Mouse (Mus musculus) megakaryocyte, embryonic 14.5 days (primary cell): ENCODE data around the gene Apoa2. TPM values are rescaled to one million over a fixed set of nuclear protein-coding genes. Genes with fewer than 3 reads are reported as not detected.

Experiments used
- H3K27me3 ChIP-seq: replicated peaks from 2 replicates; pipeline ENCODE3; 2012; ENCODE audit warnings: inconsistent platforms
- H3K36me3 ChIP-seq: replicated peaks from 2 replicates; pipeline ENCODE3; 2012; ENCODE audit warnings: low read length, inconsistent platforms, mixed read lengths
- H3K4me1 ChIP-seq: 2 replicates; pipeline ENCODE4 v1.6.1; 2012; ENCODE audit warnings: inconsistent platforms
- H3K4me3 ChIP-seq: replicated peaks from 2 replicates; pipeline ENCODE3; 2012; ENCODE audit warnings: moderate library complexity, mild to moderate bottlenecking, inconsistent platforms
- H3K9me3 ChIP-seq: 2 replicates; pipeline ENCODE4 v1.6.1; 2012; ENCODE audit warnings: inconsistent platforms
- FLI1 ChIP-seq: IDR thresholded peaks from 2 replicates; pipeline ENCODE4 v1.6.1; 2012; ENCODE audit warnings: low read length, inconsistent platforms, mixed read lengths
- GATA1 ChIP-seq: IDR thresholded peaks from 3 replicates; pipeline ENCODE4 v1.6.1; 2012; ENCODE audit warnings: mixed read lengths, low read length, inconsistent platforms, borderline replicate concordance
- polyA plus RNA-seq: library from polyadenylated mRNA; stranded (reverse); fragments of >175 nt; gene quantifications from 2 replicates; pipeline ENCODE4 v1.2.3, GENCODE M21; 2012; ENCODE audit warnings: low replicate concordance; ENCODE audit not compliant: insufficient read depth

The Apoa2 gene
- polyA plus RNA-seq, 1 experiment, result not detected

GRCm38 (mm10) chr1:171205704-171206493 lies 19.0 kb upstream of the Apoa2 start:
- peaks cover 7% of the 10 kb centered on the region for H3K9me3 ChIP-seq
- peaks cover 3% of the 10 kb centered on the region for H3K36me3 ChIP-seq
- no peak for TF ChIP-seq GATA1
- peak overlapping the region; percentile 43 for H3K4me3 ChIP-seq
- H3K27me3 ChIP-seq, result peaks cover 3% of the 10 kb centered on the region
- H3K4me1 ChIP-seq, result peaks cover 52% of the 10 kb centered on the region

GRCm38 (mm10) chr1:171209409-171209808 lies 15.4 kb upstream of the Apoa2 start:
- Histone ChIP-seq H3K4me1 (peaks cover 62% of the 10 kb centered on the region), H3K9me3 (peaks cover 7% of the 10 kb centered on the region), H3K4me3 (peak overlapping the region; percentile 42), H3K36me3 (peaks cover 3% of the 10 kb centered on the region), H3K27me3 (peaks cover 8% of the 10 kb centered on the region)
- TF ChIP-seq GATA1 (no peak), FLI1 (no peak)

DNA sequence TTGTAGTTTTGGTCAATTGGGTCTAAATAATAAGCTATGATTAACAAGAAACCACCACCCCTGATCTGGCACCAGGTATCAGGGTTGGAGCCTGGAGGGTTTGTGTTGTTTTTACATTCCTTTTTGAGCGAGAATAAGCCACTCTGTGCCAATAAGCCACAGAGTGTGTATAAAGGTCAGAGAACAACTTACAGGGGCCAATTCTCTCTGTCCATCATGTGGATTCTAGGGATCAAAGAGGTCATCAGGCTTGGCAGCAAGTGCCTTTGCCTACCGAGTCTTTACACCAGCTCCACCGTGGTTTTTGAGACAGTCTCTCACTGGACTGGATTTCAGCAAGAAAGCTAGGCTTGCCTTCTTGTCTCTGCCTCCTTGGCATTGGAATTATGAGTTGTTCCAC lies 12.0 kb upstream of the Apoa2 start:
- Histone ChIP-seq H3K27me3 (peaks cover 16% of the 10 kb centered on the region), H3K4me1 (peaks cover 56% of the 10 kb centered on the region), H3K4me3 (no peak overlapping the region), H3K36me3 (peaks cover 10% of the 10 kb centered on the region), H3K9me3 (peaks cover 7% of the 10 kb centered on the region)
- TF ChIP-seq GATA1, result no peak
- TF ChIP-seq FLI1, result no peak

DNA sequence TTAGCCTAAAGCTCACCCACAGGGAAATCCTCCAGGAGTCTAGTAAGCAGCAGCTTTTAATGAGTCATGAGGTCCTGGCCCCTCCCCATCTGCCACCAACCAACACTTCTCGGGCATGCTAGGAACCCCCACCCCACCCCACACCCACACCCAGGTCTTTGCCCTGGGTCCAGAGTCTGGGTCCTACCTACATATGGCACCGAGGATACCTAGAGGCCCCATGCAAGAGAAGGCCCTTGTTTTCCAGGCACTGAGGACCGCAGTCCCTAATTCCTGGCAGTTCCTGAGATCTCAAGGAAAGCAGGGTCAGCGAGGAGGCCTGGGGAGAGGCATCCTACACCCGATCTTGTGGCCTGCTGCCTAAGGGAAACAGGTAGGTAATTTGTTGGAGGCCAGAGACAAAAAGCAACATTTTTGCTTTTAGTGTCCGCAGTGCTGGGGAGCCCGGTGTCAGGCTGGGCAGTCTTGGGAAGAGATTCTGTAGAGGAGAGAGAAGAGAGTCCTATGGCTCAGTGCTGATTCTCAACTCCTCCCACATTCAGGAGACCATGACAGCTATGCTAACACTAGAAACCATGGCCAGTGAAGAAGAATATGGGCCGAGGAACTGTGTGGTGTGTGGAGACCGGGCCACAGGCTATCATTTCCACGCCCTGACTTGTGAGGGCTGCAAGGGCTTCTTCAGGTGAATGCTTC lies 10.9 kb upstream of the Apoa2 start, which contains the start of gene Nr1i3:
Gene Nr1i3, plus strand, starts transcription at position 170 of the 696 bp plus-strand sequence.
- Histone ChIP-seq H3K9me3 (no peaks in the 10 kb centered on the region), H3K36me3 (peaks cover 18% of the 10 kb centered on the region), H3K27me3 (peaks cover 14% of the 10 kb centered on the region), H3K4me3 (no peak within 1 kb of the TSS), H3K4me1 (peaks cover 48% of the 10 kb centered on the region)
- TF ChIP-seq FLI1 (no peak), GATA1 (no peak)

DNA sequence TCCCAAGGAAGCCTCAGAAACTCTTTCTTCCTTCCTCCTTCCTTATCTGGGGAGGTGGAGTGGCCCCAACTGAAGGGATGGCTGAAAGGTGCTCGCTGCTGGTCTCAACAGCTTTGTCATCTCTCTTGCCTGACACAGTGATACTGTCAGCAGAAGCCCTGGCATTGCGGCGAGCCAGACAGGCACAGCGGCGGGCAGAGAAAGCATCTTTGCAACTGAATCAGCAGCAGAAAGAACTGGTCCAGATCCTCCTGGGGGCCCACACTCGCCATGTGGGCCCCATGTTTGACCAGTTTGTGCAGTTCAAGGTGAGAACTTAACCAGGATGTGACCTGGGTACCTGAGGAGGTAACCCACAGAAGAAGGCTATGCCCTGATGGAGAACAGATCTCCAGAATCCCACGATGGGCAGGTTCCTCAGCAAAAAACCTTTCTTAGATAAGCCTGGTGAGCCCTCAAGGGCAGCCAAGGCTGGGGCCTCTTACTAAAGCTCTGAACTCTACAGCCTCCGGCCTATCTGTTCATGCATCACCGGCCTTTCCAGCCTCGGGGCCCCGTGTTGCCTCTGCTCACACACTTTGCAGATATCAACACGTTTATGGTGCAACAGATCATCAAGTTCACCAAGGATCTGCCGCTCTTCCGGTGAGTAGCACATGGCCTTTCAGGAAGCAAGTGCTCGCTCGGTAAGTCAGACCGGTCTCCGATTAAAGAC lies 8.5 kb upstream of the Apoa2 start:
- H3K36me3 ChIP-seq, result peaks cover 37% of the 10 kb centered on the region
- peaks cover 37% of the 10 kb centered on the region for H3K4me1 ChIP-seq
- TF ChIP-seq FLI1, result no peak
- TF ChIP-seq GATA1, result no peak
- peaks cover 14% of the 10 kb centered on the region for H3K27me3 ChIP-seq
- H3K9me3 ChIP-seq, result no peaks in the 10 kb centered on the region
- H3K4me3 ChIP-seq, result no peak overlapping the region

DNA sequence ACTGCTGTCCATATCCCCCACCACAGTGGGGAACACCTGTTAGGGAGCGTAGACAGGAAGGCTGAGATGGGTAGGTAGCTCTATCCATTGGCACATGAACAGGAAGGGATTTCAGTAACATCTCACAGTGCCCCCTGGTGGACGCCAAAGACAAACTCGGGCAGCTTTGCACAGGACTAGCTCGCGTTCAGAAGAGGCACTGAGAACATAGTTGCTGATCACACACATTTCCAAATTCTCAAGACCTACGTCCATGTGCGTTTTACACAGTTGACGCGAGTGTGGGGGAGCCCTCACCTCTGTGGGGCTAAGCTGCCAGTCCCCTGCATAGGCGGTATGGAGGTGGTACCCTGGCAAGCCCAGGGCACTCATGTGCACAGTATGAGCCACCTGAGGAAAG lies 4.0 kb upstream of the Apoa2 start:
- TF ChIP-seq FLI1, result no peak
- no peak for TF ChIP-seq GATA1
- Histone ChIP-seq H3K9me3 (no peaks in the 10 kb centered on the region), H3K4me3 (peak overlapping the region; percentile 93), H3K36me3 (peaks cover 47% of the 10 kb centered on the region), H3K4me1 (peaks cover 36% of the 10 kb centered on the region), H3K27me3 (peaks cover 2% of the 10 kb centered on the region)

GRCm38 (mm10) chr1:171221281-171222193 lies 3.3 kb upstream of the Apoa2 start:
- Histone ChIP-seq H3K9me3 (no peaks in the 10 kb centered on the region), H3K4me3 (peak overlapping the region; percentile 93), H3K36me3 (peaks cover 52% of the 10 kb centered on the region), H3K4me1 (peaks cover 33% of the 10 kb centered on the region), H3K27me3 (no peaks in the 10 kb centered on the region)
- TF ChIP-seq FLI1 (no peak), GATA1 (no peak)

DNA sequence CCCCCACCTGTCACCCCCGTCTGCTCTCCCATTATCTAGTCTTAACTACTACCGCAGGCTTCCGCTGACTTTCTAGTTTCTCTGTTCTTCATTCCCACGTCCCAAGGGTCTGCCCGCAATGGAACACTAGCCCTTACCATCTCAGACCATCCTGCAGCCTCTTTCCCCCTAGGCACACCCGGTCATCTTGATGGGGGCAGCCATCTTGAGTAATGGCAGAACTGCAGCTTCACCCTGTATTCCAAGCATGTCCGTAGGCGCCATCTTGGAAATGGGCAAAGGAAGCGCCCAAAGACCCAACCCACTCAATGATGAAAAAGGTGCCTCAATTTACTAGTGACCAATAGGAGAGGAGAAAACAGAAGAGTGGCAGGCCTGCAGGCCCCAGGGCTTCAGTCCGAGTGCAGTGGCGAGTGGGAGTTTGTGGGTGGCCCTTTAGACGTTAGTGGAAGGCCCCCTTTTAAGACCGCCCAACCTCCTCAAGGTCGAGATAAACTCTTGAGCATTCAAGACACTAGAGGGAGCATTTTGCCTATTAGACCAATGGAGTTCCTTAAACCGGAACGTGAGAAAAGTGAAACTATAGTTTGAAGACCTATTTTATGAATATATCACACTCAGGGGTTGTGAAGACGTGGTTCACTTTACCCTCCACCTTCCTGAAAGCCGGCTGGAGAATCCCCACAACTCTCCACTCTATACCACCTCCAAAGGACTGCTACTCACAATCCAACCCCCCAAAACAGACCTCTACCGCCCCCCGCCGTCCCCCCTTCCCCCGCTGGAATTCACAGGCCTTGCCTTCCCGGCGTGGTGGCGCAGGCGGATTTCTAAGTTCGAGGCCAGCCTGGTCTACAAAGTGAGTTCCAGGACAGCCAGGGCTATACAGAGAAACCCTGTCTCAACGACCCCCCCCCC lies 2.4 kb upstream of the Apoa2 start, which contains the start of gene Tomm40l:
Gene Tomm40l, minus strand, starts transcription at position 277 of the 918 bp plus-strand sequence.
- Histone ChIP-seq H3K9me3 (no peaks in the 10 kb centered on the region), H3K4me1 (peaks cover 30% of the 10 kb centered on the region), H3K27me3 (no peaks in the 10 kb centered on the region), H3K4me3 (peak within 1 kb of the TSS; percentile 93), H3K36me3 (peaks cover 53% of the 10 kb centered on the region)
- no peak for TF ChIP-seq GATA1
- no peak for TF ChIP-seq FLI1
